Mouse (Mus musculus) midbrain, postnatal 0 days (tissue): ENCODE measurements around the gene Vwa7. TPM values are rescaled to one million over a fixed set of nuclear protein-coding genes. Genes with fewer than 3 reads are reported as not detected.

Experiments used
- ATAC-seq: fragments of 200-750 bp; cut with Nextera tagmentation; 2 replicates; pipeline ENCODE4 v1.8.0; 2017; ENCODE audit warnings: moderate number of reproducible peaks, mild to moderate bottlenecking, moderate TSS enrichment, moderate library complexity; ENCODE audit not compliant: low FRiP score
- DNase-seq: peaks from one replicate; pipeline ENCODE4 v3.0.0-alpha.2; 2015; ENCODE audit warnings: low spot score
- H3K27ac ChIP-seq: fragments of 300-500 bp; sonication (generic); 2 replicates; pipeline ENCODE4 v1.5.1; 2014; ENCODE audit warnings: low read depth, mild to moderate bottlenecking, low read length, mixed read lengths
- H3K27me3 ChIP-seq: fragments of 300-500 bp; sonication (generic); 2 replicates; pipeline ENCODE4 v1.6.1; 2014; ENCODE audit warnings: low read length, control low read depth, mixed read lengths; ENCODE audit not compliant: insufficient read depth
- H3K36me3 ChIP-seq: fragments of 300-500 bp; sonication (generic); 2 replicates; pipeline ENCODE4 v1.6.1; 2014; ENCODE audit warnings: low read length, control low read depth, mixed read lengths; ENCODE audit not compliant: insufficient read depth
- H3K4me1 ChIP-seq: fragments of 300-500 bp; sonication (generic); 2 replicates; pipeline ENCODE4 v1.6.1; 2014; ENCODE audit warnings: mild to moderate bottlenecking, control low read depth, antibody characterized with exemption, low read length, mixed read lengths; ENCODE audit not compliant: insufficient read depth
- H3K4me2 ChIP-seq: fragments of 300-500 bp; sonication (generic); 2 replicates; pipeline ENCODE4 v1.6.1; 2014; ENCODE audit warnings: low read depth, mild to moderate bottlenecking, low read length, mixed read lengths; ENCODE audit not compliant: poor library complexity, severe bottlenecking
- H3K4me3 ChIP-seq: fragments of 300-500 bp; sonication (generic); 2 replicates; pipeline ENCODE4 v1.5.1; 2014; ENCODE audit warnings: low read depth, mild to moderate bottlenecking, low read length, moderate library complexity
- H3K9ac ChIP-seq: fragments of 300-500 bp; sonication (generic); replicated peaks from 2 replicates; pipeline ENCODE4 v1.6.1; 2014; ENCODE audit warnings: mild to moderate bottlenecking, low read length, moderate library complexity, mixed read lengths; ENCODE audit not compliant: poor library complexity, severe bottlenecking
- H3K9me3 ChIP-seq: fragments of 300-500 bp; sonication (generic); 2 replicates; pipeline ENCODE4 v1.6.1; 2016; ENCODE audit warnings: low read length, control low read depth
- CTCF ChIP-seq: IDR thresholded peaks from 2 replicates; pipeline ENCODE4 v1.5.1; 2016; ENCODE audit warnings: antibody characterized with exemption, mild to moderate bottlenecking
- WGBS: fragments of 180-500 bp; shearing (Covaris S2); extraction: QIAGEN DNeasy Blood & Tissue Kit; methylation state at CpG from one replicate; pipeline ENCODE4 v1.1.7; 2014; 5-methylcytosine and 5-hydroxymethylcytosine counted together
- polyA plus RNA-seq: library from polyadenylated mRNA; unstranded; fragments of >200 nt; fragmentation: Nextera tagmentation; extraction: Ambion mirVana; gene quantifications from 2 replicates; pipeline ENCODE4 v1.2.1, GENCODE M21; 2015
- total RNA-seq: library from RNA; depleted of rRNA; stranded (reverse); fragments of >200 nt; gene quantifications from 2 replicates; pipeline ENCODE4 v1.2.3, GENCODE M21; 2014

Gene Vwa7
- total and polyA plus RNA-seq, 2 experiments from 2014 or later, result 0.14 to 0.44 TPM

GRCm38 (mm10) chr17:35064951-35065947 lies 48.9 kb downstream of the Vwa7 start, which contains the start of gene Ly6g6c:
TSS of gene Ly6g6c (plus strand) at chr17:35065388.
- Histone ChIP-seq H3K4me1 (peaks cover under 1% of the 10 kb centered on the region), H3K4me3 (peak within 1 kb of the TSS; percentile 16; the same call in 1 of the 2 replicates), H3K9me3 (no peaks in the 10 kb centered on the region), H3K36me3 (peaks cover 6% of the 10 kb centered on the region; the same call in 1 of the 2 replicates), H3K4me2 (peak within 1 kb of the TSS; percentile 38), H3K27ac (no peak within 1 kb of the TSS), H3K9ac (no peak within 1 kb of the TSS), H3K27me3 (peaks cover 20% of the 10 kb centered on the region; the same call in 1 of the 2 replicates)
- no peak for TF ChIP-seq CTCF
- DNase-seq (peak; percentile 28), ATAC-seq (no peak)
- WGBS, result 4% methylated on average over 47 of the region's 48 CpGs

GRCm38 (mm10) chr17:35066084-35066483 lies 49.7 kb downstream of the Vwa7 start, which contains the start of gene Mpig6b:
TSS of gene Mpig6b (minus strand) at chr17:35066184.
- Histone ChIP-seq H3K9me3 (no peaks in the 10 kb centered on the region), H3K4me1 (no peaks in the 10 kb centered on the region; the same call in 1 of the 2 replicates), H3K27ac (no peak within 1 kb of the TSS), H3K27me3 (peaks cover 20% of the 10 kb centered on the region; the same call in 1 of the 2 replicates), H3K4me2 (peak within 1 kb of the TSS; percentile 38), H3K4me3 (peak within 1 kb of the TSS; percentile 16; the same call in 1 of the 2 replicates), H3K9ac (no peak within 1 kb of the TSS), H3K36me3 (peaks cover 6% of the 10 kb centered on the region; the same call in 1 of the 2 replicates)
- no peak for TF ChIP-seq CTCF
- 50% methylated on average over 10 of the region's 10 CpGs for WGBS
- DNase-seq (no peak), ATAC-seq (no peak)

- WGBS, result 85% methylated on average over 17 of the region's 17 CpGs
- TF ChIP-seq CTCF, result no peak
- Histone ChIP-seq H3K27ac (no peak overlapping the region), H3K4me3 (no peak overlapping the region), H3K4me2 (no peak overlapping the region), H3K9ac (no peak overlapping the region), H3K9me3 (no peaks in the 10 kb centered on the region), H3K27me3 (peaks cover 19% of the 10 kb centered on the region; the same call in 1 of the 2 replicates), H3K4me1 (no peaks in the 10 kb centered on the region; the same call in 1 of the 2 replicates), H3K36me3 (no peaks in the 10 kb centered on the region)
- DNase-seq (no peak), ATAC-seq (no peak)
Measured at GRCm38 (mm10) chr17:35068213-35068914, 52.0 kb downstream of the Vwa7 start.

GRCm38 (mm10) chr17:35070556-35071229 lies 54.3 kb downstream of the Vwa7 start:
- 57% methylated on average over 6 of the region's 6 CpGs for WGBS
- H3K36me3 ChIP-seq, result no peaks in the 10 kb centered on the region
- no peak overlapping the region for H3K4me2 ChIP-seq
- ATAC-seq (no peak), DNase-seq (no peak)
- H3K9me3 ChIP-seq, result no peaks in the 10 kb centered on the region
- H3K4me1 ChIP-seq, result no peaks in the 10 kb centered on the region
- no peak overlapping the region for H3K9ac ChIP-seq
- H3K27me3 ChIP-seq, result 0 out of 2 replicates have a peak, but pooled peaks cover under 1% of the 10 kb centered on the region
- no peak for TF ChIP-seq CTCF
- no peak overlapping the region for H3K27ac ChIP-seq
- no peak overlapping the region for H3K4me3 ChIP-seq

- no peaks in the 10 kb centered on the region for H3K9me3 ChIP-seq
- DNase-seq (no peak), ATAC-seq (no peak)
- no peak overlapping the region for H3K4me2 ChIP-seq
- H3K4me1 ChIP-seq, result no peaks in the 10 kb centered on the region
- H3K4me3 ChIP-seq, result no peak overlapping the region
- H3K36me3 ChIP-seq, result no peaks in the 10 kb centered on the region
- TF ChIP-seq CTCF, result no peak
- 80% methylated on average over 9 of the region's 9 CpGs for WGBS
- no peak overlapping the region for H3K9ac ChIP-seq
- H3K27ac ChIP-seq, result no peak overlapping the region
- H3K27me3 ChIP-seq, result no peaks in the 10 kb centered on the region
Measured at GRCm38 (mm10) chr17:35071454-35071853, 55.1 kb downstream of the Vwa7 start.
